Mouse (Mus musculus) C2C12 (cell line): ENCODE measurements around the gene Apoa1. TPM values are rescaled to one million over a fixed set of nuclear protein-coding genes. Genes with fewer than 3 reads are reported as not detected.

Source experiments
- H3K27me3 ChIP-seq: one replicate; pipeline ENCODE4 v1.6.1; 2011; ENCODE audit not compliant: control insufficient read depth, insufficient read depth, insufficient read length
- H3K36me3 ChIP-seq: one replicate; pipeline ENCODE4 v1.6.1; 2011; ENCODE audit not compliant: control insufficient read depth, insufficient read depth
- H3K4me3 ChIP-seq: one replicate; pipeline ENCODE4 v1.5.1; 2011; ENCODE audit warnings: mild to moderate bottlenecking, control low read depth; ENCODE audit not compliant: poor library complexity, insufficient read depth, severe bottlenecking
- H3K79me2 ChIP-seq: one replicate; pipeline ENCODE4 v1.6.1; 2011; ENCODE audit not compliant: control insufficient read depth, insufficient read depth
- H3K79me3 ChIP-seq: one replicate; pipeline ENCODE4 v1.6.1; 2011; ENCODE audit warnings: low read depth, control low read depth
- H3ac ChIP-seq: one replicate; pipeline ENCODE3; 2011; ENCODE audit warnings: low read depth; ENCODE audit not compliant: control insufficient read depth, insufficient read length
- CEBPB ChIP-seq: IDR thresholded peaks from one replicate; pipeline ENCODE4 v1.6.1; 2011; ENCODE audit warnings: low read depth, mild to moderate bottlenecking, control low read depth, moderate library complexity
- CTCF ChIP-seq: IDR thresholded peaks from one replicate; pipeline ENCODE4 v1.5.1; 2011; ENCODE audit not compliant: control insufficient read depth, insufficient read depth, insufficient read length
- FOSL1 ChIP-seq: IDR thresholded peaks from one replicate; pipeline ENCODE4 v1.8.0; 2011; ENCODE audit warnings: mild to moderate bottlenecking, low read length; ENCODE audit not compliant: poor library complexity, insufficient read depth, severe bottlenecking
- MAX ChIP-seq: IDR thresholded peaks from one replicate; pipeline ENCODE4 v1.6.1; 2011; ENCODE audit warnings: mild to moderate bottlenecking, control low read depth
- MYOD1 ChIP-seq: IDR thresholded peaks from one replicate; pipeline ENCODE4 v1.6.1; 2011; ENCODE audit warnings: low read depth; ENCODE audit not compliant: control insufficient read depth, insufficient read length
- MYOG ChIP-seq: IDR thresholded peaks from one replicate; pipeline ENCODE4 v1.6.1; 2011; ENCODE audit not compliant: control insufficient read depth, insufficient read length; ENCODE audit errors: extremely low read depth
- USF1 ChIP-seq: IDR thresholded peaks from one replicate; pipeline ENCODE4 v1.6.1; 2011; ENCODE audit warnings: low read depth, mild to moderate bottlenecking, control low read depth, moderate library complexity
- long read RNA-seq, 2 experiments: library from polyadenylated mRNA; unstranded; transcript quantifications; one replicate each; pipeline ENCODE4 v2.0.0; 2019 to 2020
- polyA plus RNA-seq: library from polyadenylated mRNA; unstranded; fragments of >200 nt; fragmentation: generic; extraction: Trizol; gene quantifications from one replicate; pipeline ENCODE4 v1.2.1, GENCODE M21; 2012; ENCODE audit warnings: missing spikeins

Gene Apoa1
- polyA plus RNA-seq: not detected
- long read RNA-seq, experiment 1: 0 reads
- long read RNA-seq, experiment 2: 0 reads

DNA sequence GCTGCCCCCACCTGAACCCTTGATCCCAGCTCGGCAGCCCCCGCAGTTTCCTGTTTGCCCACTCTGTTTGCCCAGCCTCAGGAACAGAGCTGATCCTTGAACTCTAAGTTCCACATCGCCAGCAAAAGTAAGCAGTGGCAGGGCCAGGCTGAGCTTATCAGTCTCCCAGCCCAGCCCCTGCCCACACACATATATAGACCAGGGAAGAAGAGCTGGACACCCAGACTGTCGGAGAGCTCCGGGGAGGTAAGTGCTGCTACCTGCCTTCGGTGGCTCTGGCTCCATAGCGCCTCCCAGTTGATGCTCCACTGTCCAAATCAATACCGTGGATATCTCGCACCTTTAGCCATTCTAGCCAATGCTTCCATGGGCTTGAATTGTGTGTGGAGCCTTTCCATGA is at the start of gene Apoa1:
Gene Apoa1, plus strand, starts transcription at position 90 of the 400 bp plus-strand sequence.
- Histone ChIP-seq H3K27me3 (peaks cover 12% of the 10 kb centered on the region), H3K36me3 (no peaks in the 10 kb centered on the region), H3K79me3 (no peaks in the 10 kb centered on the region), H3K4me3 (no peak within 1 kb of the TSS), H3K79me2 (no peaks in the 10 kb centered on the region), H3ac (no peak within 1 kb of the TSS)
- TF ChIP-seq MAX (no peak), CEBPB (no peak), CTCF (no peak), USF1 (no peak)

DNA sequence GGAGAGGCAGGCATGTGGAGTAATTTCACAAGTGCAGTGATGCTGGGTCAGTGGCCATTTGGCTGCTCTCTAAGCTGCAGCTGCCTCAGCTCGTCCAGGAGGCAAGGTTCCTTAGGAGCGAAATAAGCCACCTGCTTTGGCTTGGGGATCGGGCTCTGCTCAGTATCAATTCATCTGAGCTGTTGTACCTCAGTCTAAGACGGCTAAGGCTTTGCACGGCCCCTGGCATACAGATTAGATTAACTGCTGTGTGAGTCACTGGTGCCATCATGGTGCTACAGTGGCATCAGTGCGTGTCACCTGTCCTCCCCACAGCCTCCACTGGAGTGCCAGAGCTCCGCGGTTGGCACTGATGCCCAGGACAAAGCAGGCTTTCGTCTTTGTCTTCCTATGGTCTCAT is 49.8 kb upstream of the Apoa1 start:
- H3K36me3 ChIP-seq: peaks cover 12% of the 10 kb centered on the region
- peaks cover 6% of the 10 kb centered on the region for H3K79me3 ChIP-seq
- no peaks in the 10 kb centered on the region for H3K27me3 ChIP-seq
- H3K4me3 ChIP-seq: no peak overlapping the region
- H3K79me2 ChIP-seq: peaks cover 8% of the 10 kb centered on the region
- H3ac ChIP-seq: no peak overlapping the region
- peak; percentile 32 for TF ChIP-seq MYOD1
- no peak for TF ChIP-seq FOSL1

DNA sequence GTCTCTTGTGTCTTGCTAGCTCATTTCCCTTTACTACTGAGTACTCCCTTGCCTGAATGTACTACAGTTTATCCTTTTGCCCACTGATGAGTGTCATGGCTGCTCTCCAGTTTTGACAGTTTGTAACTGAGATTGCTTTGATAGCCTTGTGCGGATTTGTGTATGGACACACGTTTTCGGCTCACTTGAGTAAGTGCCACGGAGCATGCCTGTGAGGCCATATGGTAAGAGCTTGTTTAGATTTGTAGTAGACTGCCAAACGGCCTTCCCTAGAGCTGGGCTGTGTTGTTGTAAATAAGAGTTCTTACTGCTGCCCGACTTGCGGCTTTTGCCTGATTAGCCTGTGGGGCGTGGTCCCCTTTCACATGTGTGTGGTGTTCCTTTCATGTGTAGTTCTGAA is 47.1 kb upstream of the Apoa1 start:
- Histone ChIP-seq H3K79me2 (no peaks in the 10 kb centered on the region), H3K4me3 (no peak overlapping the region), H3K36me3 (peaks cover 18% of the 10 kb centered on the region), H3K79me3 (peaks cover 2% of the 10 kb centered on the region), H3ac (no peak overlapping the region), H3K27me3 (no peaks in the 10 kb centered on the region)
- TF ChIP-seq FOSL1 (no peak), USF1 (no peak), CEBPB (no peak), MYOD1 (no peak), MYOG (no peak), CTCF (no peak), MAX (no peak)

DNA sequence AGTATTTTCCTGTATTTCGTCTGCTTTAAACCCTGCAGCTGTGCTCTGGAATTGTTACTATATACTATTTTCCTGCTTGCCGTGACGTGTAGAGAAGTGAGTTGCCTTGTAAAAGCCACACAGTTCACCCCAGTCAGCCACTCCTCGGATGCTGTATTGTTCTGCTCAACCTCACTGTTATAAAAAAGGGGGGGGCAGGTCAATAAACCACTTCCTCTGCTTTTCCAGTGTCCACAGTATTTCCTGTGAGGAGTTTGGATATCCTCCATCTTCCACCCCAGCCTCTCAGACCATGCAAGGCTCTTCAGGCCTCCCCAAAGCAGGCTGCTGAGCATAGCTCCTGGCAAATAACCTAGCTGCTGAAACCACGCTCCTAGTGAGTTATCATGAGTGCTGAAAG is 43.8 kb upstream of the Apoa1 start:
- no peak overlapping the region for H3ac ChIP-seq
- peaks cover 2% of the 10 kb centered on the region for H3K79me3 ChIP-seq
- no peaks in the 10 kb centered on the region for H3K27me3 ChIP-seq
- H3K4me3 ChIP-seq: no peak overlapping the region
- peaks cover 6% of the 10 kb centered on the region for H3K36me3 ChIP-seq
- H3K79me2 ChIP-seq: no peaks in the 10 kb centered on the region
- TF ChIP-seq CEBPB (no peak), MAX (no peak), MYOD1 (no peak), USF1 (no peak), FOSL1 (no peak), CTCF (no peak), MYOG (no peak)

DNA sequence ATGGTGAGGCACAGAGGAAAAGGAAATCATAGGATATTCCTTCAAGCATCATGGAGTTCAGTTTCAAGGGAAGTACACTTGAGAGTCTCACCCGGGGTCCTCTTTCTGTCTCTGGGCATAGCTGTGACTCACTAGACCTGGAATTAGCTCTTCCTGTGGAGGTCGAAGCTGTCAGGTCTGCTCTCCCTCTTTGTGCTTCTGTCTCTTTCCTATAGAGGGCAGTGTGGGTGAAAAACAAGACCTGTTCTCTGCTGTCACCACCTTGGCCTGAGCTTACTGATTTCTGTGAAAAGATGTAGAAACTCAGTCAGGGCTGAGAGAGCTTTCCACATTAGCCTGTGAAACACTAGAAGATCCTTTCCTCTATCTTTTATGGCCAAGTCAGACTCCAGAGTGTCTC is 43.2 kb upstream of the Apoa1 start:
- Histone ChIP-seq H3K4me3 (no peak overlapping the region), H3K79me3 (peaks cover 2% of the 10 kb centered on the region), H3K27me3 (no peaks in the 10 kb centered on the region), H3ac (no peak overlapping the region), H3K79me2 (no peaks in the 10 kb centered on the region), H3K36me3 (peaks cover 6% of the 10 kb centered on the region)
- no peak for TF ChIP-seq CEBPB
- TF ChIP-seq FOSL1: no peak
- no peak for TF ChIP-seq MYOD1
- no peak for TF ChIP-seq CTCF
- TF ChIP-seq USF1: no peak
- no peak for TF ChIP-seq MYOG
- no peak for TF ChIP-seq MAX

DNA sequence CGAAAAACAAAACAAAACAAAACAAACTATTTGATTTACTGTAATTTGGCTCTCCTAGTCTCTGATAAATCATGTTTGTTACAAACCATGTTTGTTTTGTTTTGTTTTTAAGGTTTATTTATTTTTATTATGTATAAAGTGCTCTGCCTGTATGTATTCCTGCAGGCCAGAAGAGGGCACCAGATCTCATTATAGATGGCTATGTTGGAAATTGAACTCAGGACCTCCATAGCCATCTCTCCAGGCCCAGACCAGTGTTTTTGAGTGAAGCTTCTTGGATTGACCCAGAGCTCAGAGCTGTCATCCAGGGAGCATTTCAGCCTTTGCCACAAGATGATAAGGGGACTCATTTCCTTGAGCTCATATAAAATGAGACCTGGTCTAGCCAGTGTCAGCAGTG is 42.0 kb upstream of the Apoa1 start:
- no peak overlapping the region for H3K4me3 ChIP-seq
- H3K27me3 ChIP-seq: no peaks in the 10 kb centered on the region
- H3K36me3 ChIP-seq: peaks cover 6% of the 10 kb centered on the region
- TF ChIP-seq FOSL1 (no peak), USF1 (no peak), MYOG (no peak), CTCF (no peak), CEBPB (no peak), MYOD1 (no peak)
- no peaks in the 10 kb centered on the region for H3K79me2 ChIP-seq
- no peak overlapping the region for H3ac ChIP-seq
- H3K79me3 ChIP-seq: peaks cover 2% of the 10 kb centered on the region
